Mouse (Mus musculus): ENCODE results near the gene Zfp300.

Zfp300 gene

DNA sequence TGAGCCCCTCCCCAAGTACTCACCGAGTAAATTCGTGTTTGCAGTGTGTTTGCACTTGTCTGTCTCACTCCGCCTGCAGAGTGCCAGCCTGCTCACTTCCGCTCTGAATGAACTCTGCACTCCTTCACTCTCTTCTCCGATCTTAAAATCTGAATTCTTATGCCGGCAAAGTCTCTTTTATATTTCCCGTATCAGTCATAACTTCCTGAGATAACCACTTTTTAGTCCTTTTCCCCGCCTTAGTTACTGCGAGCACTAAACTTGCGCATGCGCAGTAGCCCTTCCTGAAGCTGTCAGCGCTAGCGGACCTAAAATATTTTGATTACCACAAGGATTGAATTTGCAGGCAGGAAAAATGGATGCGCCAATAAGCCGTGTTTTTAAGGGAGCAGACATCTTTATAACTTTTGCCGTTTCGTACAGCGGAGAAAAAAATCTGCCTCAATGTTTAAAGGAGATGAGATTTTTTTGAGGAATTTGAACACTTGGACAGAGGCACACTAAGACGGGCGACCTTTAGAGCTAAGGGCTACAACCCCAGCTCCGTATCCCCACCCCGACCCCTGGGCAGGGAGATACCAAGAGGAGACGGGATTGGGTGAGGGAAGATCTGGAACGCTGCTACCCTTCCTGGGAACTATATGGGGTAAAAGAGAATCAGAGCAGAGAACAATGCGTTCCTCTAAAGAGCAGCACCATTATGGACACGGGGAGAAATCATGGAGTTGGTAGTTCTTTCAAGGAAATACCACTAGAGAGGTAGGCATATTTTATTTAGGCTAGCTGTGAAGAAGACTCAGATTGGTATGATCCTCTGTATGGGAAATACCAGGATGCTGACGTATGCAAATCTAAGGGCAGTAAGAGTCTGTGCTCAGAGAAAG is at the start of gene Zfp300:
Gene Zfp300, minus strand, starts transcription at position 545 of the 884 bp plus-strand sequence.
- peak; percentile 71 for DNase-seq

DNA sequence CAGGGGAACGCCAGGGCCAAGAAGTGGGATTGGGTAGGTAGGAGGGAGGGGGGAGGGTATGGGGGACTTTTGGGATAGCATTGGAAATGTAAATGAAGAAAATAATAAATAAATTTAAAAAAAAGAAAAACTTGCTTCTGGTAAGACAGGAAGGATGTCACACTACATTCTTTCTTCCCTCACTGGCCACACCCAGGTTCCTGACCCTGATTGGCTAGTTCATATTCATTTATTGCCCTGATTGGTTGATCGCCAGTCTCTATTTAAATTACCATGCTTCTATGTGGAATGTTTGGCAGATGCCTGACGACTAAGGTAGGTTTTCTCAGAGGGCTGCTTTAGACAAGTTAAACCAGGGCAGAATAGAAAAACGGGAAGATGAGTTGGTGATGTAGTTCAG is 26.2 kb upstream of the Zfp300 start, which contains the start of gene Ssxa1:
Gene Ssxa1, plus strand, starts transcription at position 301 of the 400 bp plus-strand sequence.
- DNase-seq, result no peak

DNA sequence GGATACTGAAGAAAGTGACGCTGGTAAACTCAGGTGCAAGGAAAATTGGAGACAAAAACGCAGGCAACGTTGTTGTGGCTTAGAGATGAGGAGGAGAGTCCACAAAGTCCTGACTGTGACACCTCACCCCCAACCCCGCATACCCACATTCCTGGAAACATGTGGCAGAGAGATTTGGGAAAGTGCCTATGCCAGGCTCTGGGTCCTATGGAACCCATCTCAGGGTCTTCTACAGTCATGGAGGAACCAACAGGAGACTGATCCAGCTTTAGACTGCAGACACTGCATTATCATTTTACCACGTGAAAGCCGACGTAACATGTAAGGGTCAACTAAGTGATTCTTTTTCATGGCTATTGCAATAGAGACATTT is 526 bp upstream of the Zfp300 start:
- DNase-seq, result no peak

DNA sequence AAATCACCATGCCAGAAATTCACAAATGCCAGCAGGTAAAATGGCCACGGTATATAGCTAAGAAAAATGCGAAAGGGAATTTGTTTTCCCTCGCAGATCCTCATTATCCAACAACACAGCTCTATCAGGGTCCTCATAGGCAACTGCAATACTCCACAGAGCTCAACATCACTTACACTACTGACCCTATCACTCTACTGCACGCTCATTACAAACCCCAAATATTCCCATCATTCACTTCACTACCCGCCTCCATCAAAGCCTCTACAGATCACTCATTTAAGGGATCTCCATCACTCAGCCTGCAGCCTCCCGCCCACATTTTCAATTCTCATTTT is 713 bp downstream of the Zfp300 start:
- no peak for DNase-seq

DNA sequence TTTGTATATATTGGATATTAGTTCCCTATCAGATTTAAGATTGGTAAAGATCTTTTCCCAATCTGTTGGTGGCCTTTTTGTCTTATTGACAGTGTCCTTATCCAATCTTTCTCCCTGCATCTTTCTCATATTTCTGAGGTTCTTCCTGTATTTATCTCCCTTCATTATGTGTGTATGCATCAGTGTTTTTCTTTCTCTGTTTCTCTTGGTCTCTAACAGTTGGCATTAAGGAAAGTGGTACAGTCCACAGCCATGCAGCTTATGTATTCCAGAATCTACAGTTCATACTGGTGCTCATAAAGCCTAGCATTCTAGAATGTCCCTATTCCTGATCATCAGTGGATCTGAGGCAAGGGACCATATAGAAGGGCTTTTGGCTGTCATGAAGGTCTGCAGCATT is 21.2 kb downstream of the Zfp300 start, which contains the start of gene Spaca5:
Gene Spaca5, plus strand, starts transcription at position 301 of the 400 bp plus-strand sequence.
- DNase-seq, result no peak

DNA sequence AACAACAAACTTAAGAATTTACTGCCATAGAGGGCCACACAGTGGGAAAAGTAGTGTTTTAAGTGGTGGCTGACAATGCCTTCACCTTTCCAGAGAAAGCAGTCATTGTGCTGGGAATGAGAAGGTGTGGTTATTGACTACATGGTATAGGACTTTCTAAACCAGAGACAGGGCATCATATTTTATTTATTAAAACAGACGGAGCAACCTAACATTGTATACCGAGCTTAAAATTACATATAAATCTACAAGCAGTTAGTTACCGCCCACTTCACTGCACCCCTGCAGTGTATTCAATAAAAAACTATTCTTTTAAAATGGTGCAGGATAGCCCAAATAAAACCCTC is 26.8 kb downstream of the Zfp300 start:
- DNase-seq, result no peak

DNA sequence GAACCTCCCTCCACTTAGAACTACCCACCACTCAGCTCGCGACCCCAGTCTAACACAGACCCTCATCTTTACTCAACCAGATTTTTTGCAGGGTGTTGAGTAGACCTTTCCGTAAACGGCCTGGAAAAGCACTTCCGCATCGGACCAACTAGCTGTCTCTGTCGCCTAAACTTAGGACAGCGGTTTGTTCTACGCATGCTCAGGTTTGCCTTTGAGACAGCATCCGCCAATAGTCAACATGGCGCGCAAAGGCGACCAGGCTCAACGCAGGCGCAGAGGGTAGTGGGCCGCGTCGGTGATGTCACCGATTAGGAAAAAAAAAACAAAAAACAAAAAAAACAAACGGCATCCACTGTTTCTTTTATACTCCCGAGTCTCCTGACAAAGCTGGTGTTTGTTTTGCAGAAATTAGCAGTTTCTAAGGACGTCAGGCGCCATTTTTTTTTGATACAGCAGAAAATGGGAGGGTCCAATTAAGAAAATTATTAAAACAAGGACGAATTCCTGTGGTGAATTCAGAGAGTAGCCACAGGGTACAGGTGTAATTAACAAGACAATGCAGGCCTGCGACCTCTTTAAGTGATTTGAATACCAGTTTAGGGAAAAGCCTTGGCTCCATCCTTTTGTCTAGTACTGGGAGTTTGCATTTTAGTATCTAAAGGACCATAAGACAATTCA is 27.3 kb downstream of the Zfp300 start, which contains the start of gene Zfp182:
Gene Zfp182, minus strand, starts transcription at position 451 of the 678 bp plus-strand sequence.
- DNase-seq, result peak; percentile 62

DNA sequence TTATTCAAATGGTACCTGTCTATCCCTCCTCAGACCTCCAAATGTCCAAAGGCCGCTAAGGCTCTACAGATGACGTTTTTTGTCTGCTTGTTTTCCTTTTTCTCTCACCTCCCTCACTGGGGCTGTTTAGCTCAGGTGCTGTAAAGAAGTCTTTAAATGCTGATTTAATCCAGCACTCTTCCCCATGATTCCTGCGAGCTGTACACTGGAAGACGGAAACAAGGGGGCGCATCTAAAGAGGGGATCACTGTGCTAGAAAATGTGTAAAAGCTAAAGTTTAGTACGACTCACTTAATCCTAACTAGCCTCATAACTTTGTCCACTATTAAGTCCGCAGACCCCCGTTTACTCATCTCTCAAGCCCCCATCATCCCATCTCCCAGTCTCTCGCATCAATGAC is 27.9 kb downstream of the Zfp300 start:
- no peak for DNase-seq

All from cerebellum, adult 8-10 months (tissue).